Mouse (Mus musculus) C2C12 (cell line): ENCODE data around the gene Txn2. TPM values are rescaled to one million over a fixed set of nuclear protein-coding genes. Genes with fewer than 3 reads are reported as not detected.
A peak's percentile ranks its signal among the peaks of the same experiment; 100 is the strongest.

Experiments used
- H3K27me3 ChIP-seq: one replicate; pipeline ENCODE4 v1.6.1; 2011; ENCODE audit not compliant: control insufficient read depth, insufficient read depth, insufficient read length
- H3K36me3 ChIP-seq: one replicate; pipeline ENCODE4 v1.6.1; 2011; ENCODE audit not compliant: control insufficient read depth, insufficient read depth
- H3K4me3 ChIP-seq: one replicate; pipeline ENCODE4 v1.5.1; 2011; ENCODE audit warnings: mild to moderate bottlenecking, control low read depth; ENCODE audit not compliant: poor library complexity, insufficient read depth, severe bottlenecking
- H3K79me2 ChIP-seq: one replicate; pipeline ENCODE4 v1.6.1; 2011; ENCODE audit not compliant: control insufficient read depth, insufficient read depth
- H3K79me3 ChIP-seq: one replicate; pipeline ENCODE4 v1.6.1; 2011; ENCODE audit warnings: low read depth, control low read depth
- H3ac ChIP-seq: one replicate; pipeline ENCODE3; 2011; ENCODE audit warnings: low read depth; ENCODE audit not compliant: control insufficient read depth, insufficient read length
- CEBPB ChIP-seq: IDR thresholded peaks from one replicate; pipeline ENCODE4 v1.6.1; 2011; ENCODE audit warnings: low read depth, mild to moderate bottlenecking, control low read depth, moderate library complexity
- CTCF ChIP-seq: IDR thresholded peaks from one replicate; pipeline ENCODE4 v1.5.1; 2011; ENCODE audit not compliant: control insufficient read depth, insufficient read depth, insufficient read length
- FOSL1 ChIP-seq: IDR thresholded peaks from one replicate; pipeline ENCODE4 v1.8.0; 2011; ENCODE audit warnings: mild to moderate bottlenecking, low read length; ENCODE audit not compliant: poor library complexity, insufficient read depth, severe bottlenecking
- MAX ChIP-seq: IDR thresholded peaks from one replicate; pipeline ENCODE4 v1.6.1; 2011; ENCODE audit warnings: mild to moderate bottlenecking, control low read depth
- MYOD1 ChIP-seq: IDR thresholded peaks from one replicate; pipeline ENCODE4 v1.6.1; 2011; ENCODE audit warnings: low read depth; ENCODE audit not compliant: control insufficient read depth, insufficient read length
- MYOG ChIP-seq: IDR thresholded peaks from one replicate; pipeline ENCODE4 v1.6.1; 2011; ENCODE audit not compliant: control insufficient read depth, insufficient read length; ENCODE audit errors: extremely low read depth
- USF1 ChIP-seq: IDR thresholded peaks from one replicate; pipeline ENCODE4 v1.6.1; 2011; ENCODE audit warnings: low read depth, mild to moderate bottlenecking, control low read depth, moderate library complexity
- polyA plus RNA-seq: library from polyadenylated mRNA; unstranded; fragments of >200 nt; fragmentation: generic; extraction: Trizol; gene quantifications from one replicate; pipeline ENCODE4 v1.2.1, GENCODE M21; 2012; ENCODE audit warnings: missing spikeins

Txn2 gene
- polyA plus RNA-seq, 1 experiment, result 371 TPM

DNA sequence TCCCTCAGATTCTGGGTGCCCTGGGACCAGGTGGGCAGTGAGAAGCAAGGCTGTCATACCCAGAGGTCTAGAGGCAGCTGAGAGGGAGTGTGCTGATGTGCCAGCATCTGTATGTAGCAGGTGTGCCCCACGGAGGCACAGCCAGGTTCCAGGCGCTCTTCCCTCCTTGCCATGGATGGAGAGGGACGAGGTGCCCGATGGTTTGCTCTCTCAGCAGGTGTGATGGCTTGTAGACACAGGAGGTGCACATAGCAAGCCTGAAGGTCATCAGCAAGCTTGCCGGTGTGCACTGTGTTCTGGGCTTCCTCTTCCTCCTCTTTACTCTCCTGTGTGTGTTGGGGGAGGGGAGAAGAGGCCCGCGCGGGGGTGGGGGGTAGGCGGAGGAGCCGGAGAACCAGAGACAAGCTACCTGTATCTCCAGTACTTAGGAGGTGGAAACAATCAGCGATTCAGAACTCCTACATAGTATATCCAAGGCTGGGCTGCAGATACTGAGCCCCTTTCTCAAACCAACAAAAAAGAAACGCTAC, 24.4 kb downstream of the Txn2 start:
- H3ac ChIP-seq, result no peak overlapping the region
- H3K36me3 ChIP-seq, result no peaks in the 10 kb centered on the region
- no peaks in the 10 kb centered on the region for H3K79me3 ChIP-seq
- H3K27me3 ChIP-seq, result no peaks in the 10 kb centered on the region
- no peaks in the 10 kb centered on the region for H3K79me2 ChIP-seq
- no peak for TF ChIP-seq CTCF
- TF ChIP-seq MAX, result no peak
- no peak overlapping the region for H3K4me3 ChIP-seq

DNA sequence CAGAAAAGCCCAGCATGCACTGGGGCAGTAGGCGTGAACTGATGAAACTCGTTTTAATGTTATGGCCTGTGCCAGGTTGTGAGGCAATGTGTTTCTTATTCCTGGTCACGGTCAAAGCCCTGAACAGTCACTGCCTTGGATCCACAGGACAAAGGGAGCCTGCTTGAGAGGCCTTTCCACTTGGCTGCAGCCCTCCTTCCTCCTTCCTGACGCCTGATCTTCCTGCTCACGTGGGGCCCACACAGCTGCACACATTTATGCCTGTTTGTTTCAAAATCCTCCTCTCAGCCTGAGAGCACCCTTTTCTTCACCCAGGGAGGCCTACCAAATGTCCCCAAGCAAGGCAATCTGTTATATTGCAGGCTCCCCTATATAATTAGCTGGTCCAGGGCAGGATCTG, 25.6 kb downstream of the Txn2 start:
- no peak for TF ChIP-seq CEBPB
- TF ChIP-seq USF1, result no peak
- no peak for TF ChIP-seq MYOG
- no peak for TF ChIP-seq FOSL1
- no peak for TF ChIP-seq MYOD1
- TF ChIP-seq CTCF, result no peak
- H3K79me2 ChIP-seq, result no peaks in the 10 kb centered on the region
- no peaks in the 10 kb centered on the region for H3K36me3 ChIP-seq
- H3K79me3 ChIP-seq, result no peaks in the 10 kb centered on the region
- no peak overlapping the region for H3K4me3 ChIP-seq
- H3ac ChIP-seq, result no peak overlapping the region
- H3K27me3 ChIP-seq, result no peaks in the 10 kb centered on the region

DNA sequence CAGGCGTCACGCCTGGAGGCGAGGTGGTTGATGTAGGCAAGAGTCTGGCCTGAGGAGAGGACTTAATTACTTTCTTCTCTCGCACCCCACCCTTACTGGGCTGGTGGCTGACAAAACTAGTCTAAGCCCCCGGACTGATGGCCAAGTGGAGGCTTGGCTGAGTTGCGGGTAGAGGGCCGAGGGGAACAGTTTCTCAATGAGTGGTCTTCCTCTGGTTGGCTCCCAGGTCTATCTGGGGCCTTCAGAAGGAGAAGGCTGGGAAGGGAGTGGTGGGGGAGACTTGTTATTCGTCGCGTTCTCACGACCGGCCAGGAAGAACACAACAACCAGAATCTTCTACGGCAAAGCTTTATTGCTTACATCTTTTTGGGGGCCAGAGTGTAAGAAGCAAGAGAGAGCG, 33.9 kb downstream of the Txn2 start:
- H3ac ChIP-seq, result no peak overlapping the region
- H3K4me3 ChIP-seq, result no peak overlapping the region
- no peak for TF ChIP-seq MYOD1
- no peak for TF ChIP-seq USF1
- no peak for TF ChIP-seq MAX
- TF ChIP-seq FOSL1, result no peak
- no peak for TF ChIP-seq CEBPB
- TF ChIP-seq CTCF, result no peak
- no peaks in the 10 kb centered on the region for H3K79me2 ChIP-seq
- no peaks in the 10 kb centered on the region for H3K79me3 ChIP-seq
- H3K27me3 ChIP-seq, result no peaks in the 10 kb centered on the region
- H3K36me3 ChIP-seq, result no peaks in the 10 kb centered on the region

DNA sequence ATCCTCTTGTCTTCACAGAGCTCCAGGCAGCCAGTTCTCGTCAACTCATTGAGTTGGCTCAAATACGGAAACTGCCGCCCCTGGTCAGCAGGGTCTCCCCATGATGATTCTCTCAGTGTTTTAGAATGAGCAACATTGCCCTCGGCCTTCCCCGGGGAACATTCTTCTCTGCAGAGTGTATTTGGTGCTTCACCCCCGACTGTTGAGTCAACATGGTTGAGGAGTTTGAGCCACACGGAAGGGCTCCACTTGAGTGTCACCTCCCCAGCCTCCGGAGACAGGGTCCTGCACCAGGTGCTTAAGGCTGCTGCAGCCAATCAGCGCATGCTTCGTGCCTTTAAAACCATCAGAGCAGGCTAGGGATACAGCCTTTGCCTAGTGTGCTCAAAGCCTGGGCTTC, 35.5 kb downstream of the Txn2 start:
- Histone ChIP-seq H3ac (no peak overlapping the region), H3K79me2 (no peaks in the 10 kb centered on the region), H3K4me3 (no peak overlapping the region), H3K79me3 (no peaks in the 10 kb centered on the region), H3K27me3 (no peaks in the 10 kb centered on the region), H3K36me3 (no peaks in the 10 kb centered on the region)
- TF ChIP-seq FOSL1 (no peak), CEBPB (no peak), USF1 (no peak), MYOG (no peak), CTCF (no peak), MYOD1 (no peak), MAX (no peak)

DNA sequence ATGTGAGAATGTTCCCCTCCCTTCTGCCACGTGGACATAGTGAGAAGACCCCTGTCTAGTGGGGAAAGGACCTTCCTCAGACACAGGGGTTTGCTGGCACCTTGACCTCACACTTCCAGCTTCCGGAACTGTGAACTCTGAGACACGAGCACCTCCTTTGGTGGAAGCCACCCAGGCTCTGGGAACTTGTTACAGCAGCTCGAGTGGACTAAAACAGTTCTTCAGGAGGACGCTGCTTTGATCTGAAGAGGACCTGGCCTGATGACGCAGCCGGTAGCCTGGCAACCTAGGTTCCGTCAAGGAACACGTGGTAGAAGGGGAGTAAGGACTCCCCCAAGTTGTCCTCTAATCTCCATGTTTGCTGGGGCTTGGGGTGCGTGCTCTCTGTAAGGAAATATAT, 36.4 kb downstream of the Txn2 start:
- Histone ChIP-seq H3K79me2 (no peaks in the 10 kb centered on the region), H3ac (no peak overlapping the region), H3K27me3 (no peaks in the 10 kb centered on the region), H3K79me3 (no peaks in the 10 kb centered on the region), H3K4me3 (no peak overlapping the region), H3K36me3 (no peaks in the 10 kb centered on the region)
- TF ChIP-seq USF1 (no peak), MYOD1 (no peak), CEBPB (no peak), MYOG (no peak), FOSL1 (no peak), MAX (no peak), CTCF (no peak)

DNA sequence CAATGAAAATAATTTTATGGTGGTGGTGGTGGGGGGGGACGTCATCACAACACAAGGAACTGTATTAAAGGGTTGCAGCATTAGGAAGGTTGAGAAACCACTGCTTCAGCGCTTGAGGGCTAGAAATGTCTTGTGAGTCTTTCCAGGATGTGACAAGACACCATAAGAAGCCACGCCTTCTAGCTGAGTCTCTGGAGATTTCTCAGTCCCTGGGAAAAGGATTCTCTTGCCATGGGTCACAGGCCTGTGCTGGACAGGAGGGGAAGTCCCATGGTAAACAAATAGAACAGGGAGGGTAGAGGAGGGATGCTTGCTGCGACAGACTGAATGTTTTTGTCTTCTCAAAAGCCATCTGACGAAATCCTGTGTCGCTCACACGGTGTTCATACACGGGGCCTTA, 37.0 kb downstream of the Txn2 start:
- TF ChIP-seq CTCF, result no peak
- peak; percentile 70 for TF ChIP-seq MAX
- TF ChIP-seq CEBPB, result peak; percentile 36
- Histone ChIP-seq H3K79me2 (no peaks in the 10 kb centered on the region), H3ac (no peak overlapping the region), H3K27me3 (no peaks in the 10 kb centered on the region), H3K79me3 (no peaks in the 10 kb centered on the region), H3K36me3 (no peaks in the 10 kb centered on the region), H3K4me3 (no peak overlapping the region)
